Mouse (Mus musculus): ENCODE results near the gene Tnks2.

GRCm38 (mm10) chr19:36836035-36836434, 2.0 kb downstream of the Tnks2 start:
- TF ChIP-seq CTCF (IDR thresholded peaks at IDR 0.05; ENCODE audit: borderline replicate concordance, control insufficient read depth, extremely low read depth, insufficient read depth, low read length, poor library complexity) = no peak
- no peak for TF ChIP-seq POLR2A (IDR thresholded peaks at IDR 0.05; ENCODE audit: control insufficient read depth, extremely low read depth, insufficient read depth, low read length, poor library complexity)

Measured in thymus, adult 2 months (tissue).